Mouse (Mus musculus): ENCODE measurements around the gene Gtpbp4.
A peak's percentile ranks its signal among the peaks of the same experiment; 100 is the strongest.

GRCm38 (mm10) chr13:9017190-9017589 is 21.3 kb upstream of the Gtpbp4 start:
- TF ChIP-seq CEBPB (IDR thresholded peaks at IDR 0.05; ENCODE audit: insufficient read depth, poor library complexity, severe bottlenecking): 0 out of 2 replicates have a peak, but pooled peaks have one; percentile 23
- TF ChIP-seq POLR2A (IDR thresholded peaks at IDR 0.05; ENCODE audit: insufficient read length, low read depth): no peak
- no peak for TF ChIP-seq MYOD1 (IDR thresholded peaks at IDR 0.05; ENCODE audit: control insufficient read depth in 1 of 3, insufficient read length in 2 of 3, low read depth in 2 of 3)
- no peak for TF ChIP-seq E2F4 (IDR thresholded peaks at IDR 0.05; ENCODE audit: insufficient read depth)
- TF ChIP-seq MAX (IDR thresholded peaks at IDR 0.05; ENCODE audit: low read depth): no peak
- no peak for TF ChIP-seq SRF (IDR thresholded peaks at IDR 0.05; ENCODE audit: control insufficient read depth, insufficient read length, low read depth)
